Mouse (Mus musculus): ENCODE data around the gene C8b.

- TF ChIP-seq POLR2A (IDR thresholded peaks at IDR 0.05; ENCODE audit: borderline replicate concordance, low read depth, low read length) = no peak
- TF ChIP-seq CTCF (IDR thresholded peaks at IDR 0.05; ENCODE audit: low read depth, low read length) = no peak
Observed at GRCm38 (mm10) chr4:104813617-104814016, 47.5 kb downstream of the C8b start.

Data from bone marrow macrophage, adult 2 months (primary cell).